Mouse (Mus musculus) megakaryocyte, embryonic 14.5 days (primary cell): ENCODE measurements around the gene Gm49355.

ENCODE experiments used
- FLI1 ChIP-seq: IDR thresholded peaks from 2 replicates; pipeline ENCODE4 v1.6.1; 2012; ENCODE audit warnings: low read length, inconsistent platforms, mixed read lengths
- GATA1 ChIP-seq: IDR thresholded peaks from 3 replicates; pipeline ENCODE4 v1.6.1; 2012; ENCODE audit warnings: mixed read lengths, low read length, inconsistent platforms, borderline replicate concordance

DNA sequence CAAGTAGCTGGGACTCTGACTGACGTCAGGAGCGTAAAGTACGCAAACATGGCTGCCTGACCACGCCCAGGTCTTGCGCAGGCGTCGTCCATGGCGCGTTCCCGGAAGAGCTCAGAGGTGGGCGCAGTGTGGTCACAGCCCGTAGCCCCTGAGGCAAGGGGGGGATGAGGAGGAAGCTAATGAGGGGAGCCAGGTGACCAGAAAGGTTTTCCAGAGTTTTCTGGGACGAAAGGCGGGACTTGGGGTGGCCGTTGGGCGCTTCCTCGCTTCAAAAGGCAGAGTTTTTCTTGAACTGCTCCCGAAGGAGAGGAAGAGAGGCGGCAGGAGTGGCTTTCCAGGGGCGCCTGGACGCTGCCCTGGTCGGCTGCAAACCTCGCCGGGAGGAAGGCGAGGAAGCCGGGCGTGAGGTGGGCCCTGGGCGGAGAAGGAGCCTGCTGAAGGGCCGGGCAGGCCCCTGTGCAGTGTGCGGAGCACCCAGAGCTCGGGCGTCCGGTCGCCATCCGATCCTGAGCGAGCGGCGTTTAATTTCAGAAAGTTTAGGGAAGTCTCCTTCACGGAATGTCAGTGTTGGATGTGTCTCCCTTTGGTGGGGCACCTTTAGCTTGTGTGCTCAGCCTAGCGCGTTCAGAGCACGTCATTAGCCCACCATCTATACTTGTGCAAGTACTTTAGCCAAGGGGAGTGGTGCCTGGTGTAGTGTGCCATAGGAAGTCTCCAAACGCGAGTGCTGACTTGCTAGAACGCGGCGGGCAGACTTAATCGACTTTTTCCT is 551 bp downstream of the Gm49355 start, which contains the start of gene 3830406C13Rik:
- no peak for TF ChIP-seq GATA1
- no peak for TF ChIP-seq FLI1
